Mouse (Mus musculus) lung, postnatal 0 days (tissue): Measurements from ENCODE around the gene Mcur1.

Source experiments
- CTCF ChIP-seq: IDR thresholded peaks from 2 replicates; pipeline ENCODE4 v1.5.1; 2016; ENCODE audit warnings: antibody characterized with exemption, mild to moderate bottlenecking
- EP300 ChIP-seq: IDR thresholded peaks from 2 replicates; pipeline ENCODE4 v1.6.1; 2016; ENCODE audit warnings: antibody characterized with exemption, mild to moderate bottlenecking, control low read depth

DNA sequence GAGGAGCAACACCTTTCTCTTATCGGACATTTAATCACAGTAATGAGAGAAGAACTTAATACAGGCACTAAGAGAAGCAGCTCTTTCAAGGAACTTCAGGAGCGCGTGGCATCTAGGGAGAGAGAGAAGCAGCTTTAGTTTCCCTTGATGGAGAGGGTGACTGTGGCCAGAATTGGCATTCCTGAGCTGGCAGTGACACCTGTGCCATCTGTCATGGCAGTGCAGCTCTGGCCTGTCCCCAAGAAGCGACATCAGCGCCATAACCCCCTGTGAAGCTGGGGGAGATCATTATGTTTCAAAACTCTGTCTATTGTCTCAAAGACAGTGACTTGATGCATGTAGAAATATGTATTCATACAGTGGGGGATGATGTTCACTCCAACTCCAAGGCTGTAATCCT is 15.4 kb upstream of the Mcur1 start:
- TF ChIP-seq CTCF: no peak
- TF ChIP-seq EP300: no peak
